Mouse (Mus musculus): ENCODE measurements around the gene 4931422A03Rik.

4931422A03Rik gene

DNA sequence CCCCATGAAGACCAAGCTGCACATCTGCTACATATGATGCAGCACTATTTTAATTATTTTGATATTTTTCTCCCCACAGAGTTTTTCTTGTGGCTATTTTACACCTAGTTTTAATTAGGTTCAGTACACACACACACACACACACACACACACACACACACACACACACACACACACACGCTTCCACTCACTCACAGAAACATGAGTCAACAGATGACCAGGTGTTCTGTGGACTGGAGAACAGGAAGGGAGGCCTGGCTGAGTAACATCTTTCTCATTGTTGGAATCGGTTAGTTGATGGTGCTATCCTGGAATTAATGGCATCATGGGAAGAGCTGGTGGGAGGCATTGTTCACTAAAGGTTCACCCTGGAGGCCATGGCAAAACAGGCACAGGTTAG is 90.5 kb downstream of the 4931422A03Rik start:
- in situ Hi-C loops (cut with MboI, MseI), result no loop called here

DNA sequence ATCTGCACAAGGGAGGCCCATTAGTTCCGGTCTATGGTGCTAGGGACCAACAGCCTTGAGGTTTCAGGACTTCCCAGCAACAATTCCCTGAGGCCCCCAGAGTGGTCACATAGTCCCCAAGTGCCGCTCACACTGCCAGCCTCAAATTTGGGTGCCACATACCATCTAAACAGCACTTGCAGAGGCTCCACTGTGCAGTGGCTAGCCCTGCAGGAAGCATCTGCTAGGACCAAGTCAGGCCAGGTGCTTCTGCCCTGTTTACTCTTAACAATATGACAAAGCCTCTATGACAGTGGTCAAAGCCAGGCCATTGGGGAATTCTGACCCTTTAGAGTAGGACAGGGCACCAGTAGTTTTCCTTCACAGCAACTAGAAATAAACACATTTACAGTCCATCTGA is 91.5 kb downstream of the 4931422A03Rik start:
- in situ Hi-C loops (cut with MboI, MseI), result no loop called here

DNA sequence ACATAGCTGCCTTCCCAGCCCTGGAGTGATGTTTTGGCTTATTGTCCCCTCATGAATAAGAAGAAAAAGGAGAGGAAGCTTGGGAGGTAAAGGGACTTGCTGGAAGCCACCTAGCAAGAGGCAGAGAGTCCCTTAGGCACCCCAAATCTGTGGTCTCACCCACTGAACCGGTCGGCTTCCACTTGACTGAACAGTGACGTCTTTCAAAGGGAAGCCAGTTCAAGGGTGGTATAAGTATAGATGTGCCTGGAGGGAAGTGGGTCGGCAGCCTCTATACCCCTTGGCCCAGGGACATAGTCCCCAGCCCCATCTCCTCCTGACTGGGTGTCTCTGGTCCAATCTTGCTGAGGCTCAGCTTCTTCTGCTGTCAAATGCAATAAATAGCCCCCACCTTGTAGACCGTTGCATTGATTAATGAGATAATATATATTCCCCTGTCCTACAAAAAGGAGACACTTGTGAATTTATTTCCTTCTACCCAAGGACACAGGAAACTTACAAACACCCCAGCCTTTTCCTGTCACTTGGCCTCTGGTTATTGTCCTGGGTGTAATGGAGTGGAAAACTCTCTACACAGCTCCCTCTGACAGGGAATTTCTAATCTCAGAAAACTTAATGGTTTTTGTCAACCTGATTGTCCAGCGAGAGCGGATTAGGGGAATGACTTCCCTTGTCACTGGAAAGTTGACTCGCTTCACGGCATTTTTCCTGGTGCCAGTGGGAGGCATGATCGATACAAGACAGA is 92.3 kb downstream of the 4931422A03Rik start:
- in situ Hi-C loops (cut with MboI, MseI), result no loop called here

DNA sequence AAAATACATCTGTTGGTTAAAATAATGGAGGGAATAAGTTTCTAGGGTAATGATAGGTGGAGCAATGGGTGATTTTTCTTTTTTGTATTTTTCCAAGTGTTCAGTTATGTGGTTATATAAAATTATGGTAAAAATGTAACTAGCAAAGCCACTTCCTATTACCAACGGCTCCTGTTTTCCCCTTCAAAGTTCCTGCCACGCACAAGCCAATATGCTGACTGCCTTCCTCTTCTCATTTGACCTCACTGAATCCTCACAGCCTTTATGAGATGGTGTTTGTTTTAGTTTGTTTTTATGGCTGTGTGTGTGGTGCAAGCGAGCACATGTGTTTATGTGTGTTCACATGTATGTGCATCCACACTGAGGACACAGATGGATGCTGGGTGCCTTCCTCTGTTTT is 93.5 kb downstream of the 4931422A03Rik start:
- in situ Hi-C loops (cut with MboI, MseI), result loop anchor here (5.0 kb wide), 1 partner anchor 827 kb away; no protein-coding TSS in a partner anchor

DNA sequence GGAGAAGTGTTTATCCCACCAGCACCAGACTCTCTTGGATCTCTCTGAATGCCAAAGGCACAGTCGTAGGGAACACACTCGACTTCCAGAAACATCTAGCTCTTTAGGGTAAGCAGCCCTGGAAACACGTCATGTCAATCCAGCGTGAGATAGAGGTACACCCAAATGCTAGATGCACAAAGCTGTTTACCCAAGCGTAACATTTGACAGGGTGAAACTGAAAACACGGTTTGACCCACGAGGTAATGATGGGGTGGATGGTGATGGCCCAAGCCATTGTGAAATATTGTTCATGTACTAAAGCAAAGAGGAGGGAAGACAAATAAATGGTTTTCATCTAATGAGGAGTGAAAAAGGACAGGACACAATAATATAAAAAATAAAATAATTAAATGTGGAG is 93.9 kb downstream of the 4931422A03Rik start:
- in situ Hi-C loops (cut with MboI, MseI), result loop anchor here (5.0 kb wide), 1 partner anchor 827 kb away; no protein-coding TSS in a partner anchor

DNA sequence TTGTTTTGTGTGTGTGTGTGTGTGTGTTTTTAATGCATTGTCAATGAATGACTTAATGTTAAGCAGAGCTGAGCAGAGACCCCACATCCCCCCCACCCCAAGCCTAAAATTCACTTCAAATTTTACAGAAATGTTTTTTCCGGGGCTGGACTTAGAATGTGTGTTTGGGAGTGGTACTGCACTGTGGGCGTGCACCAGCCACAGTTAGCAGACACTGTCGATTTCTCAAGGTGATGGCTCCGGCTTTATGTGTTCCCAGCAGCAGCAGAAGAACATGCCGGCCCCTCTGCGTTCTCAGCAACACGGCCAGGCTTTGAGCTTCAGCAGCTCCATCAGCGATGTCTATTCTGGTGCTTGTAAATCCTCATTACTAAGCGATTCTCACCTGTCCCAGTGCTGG is 95.7 kb downstream of the 4931422A03Rik start:
- in situ Hi-C loops (cut with MboI, MseI), result loop anchor here (5.0 kb wide), 1 partner anchor 825 kb away; no protein-coding TSS in a partner anchor

DNA sequence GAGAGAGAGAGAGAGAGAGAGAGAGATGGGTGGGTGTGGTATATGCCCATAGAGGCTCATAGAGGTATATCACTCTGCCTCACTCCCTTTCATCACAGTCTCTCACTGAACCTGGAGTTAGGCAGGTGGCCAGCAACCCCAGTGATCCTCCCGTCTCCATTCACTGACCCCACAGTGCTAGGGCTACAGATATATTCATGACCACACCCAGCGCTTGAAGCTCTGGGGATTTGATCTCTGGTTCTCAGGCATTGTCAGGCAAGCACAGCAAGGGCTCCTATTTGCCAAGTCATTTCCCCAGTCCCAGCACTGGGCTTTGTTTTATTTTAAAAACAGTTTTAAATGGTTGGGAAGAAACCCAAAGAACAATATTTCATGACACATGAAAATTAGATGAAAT is 96.1 kb downstream of the 4931422A03Rik start:
- in situ Hi-C loops (cut with MboI, MseI), result loop anchor here (5.0 kb wide), 1 partner anchor 825 kb away; no protein-coding TSS in a partner anchor

DNA sequence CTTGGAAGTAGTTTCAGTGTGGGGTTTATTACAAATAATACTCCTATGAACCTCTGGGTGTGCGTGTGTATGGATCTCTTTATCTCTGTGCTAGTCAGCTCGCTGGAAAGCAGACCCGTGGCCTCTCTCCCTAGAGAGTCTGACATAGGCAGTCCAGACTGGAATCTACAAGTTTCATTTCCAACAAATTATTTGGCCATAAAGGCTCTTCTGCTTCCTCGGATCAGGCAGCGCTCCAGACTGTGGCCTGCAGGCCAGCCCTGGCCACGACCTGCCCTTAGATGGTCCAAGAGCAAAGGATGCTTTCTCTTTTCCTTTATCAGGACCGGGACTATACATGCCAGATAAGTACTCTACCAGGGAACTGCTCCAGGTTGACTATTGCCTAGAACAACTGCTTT is 96.7 kb downstream of the 4931422A03Rik start:
- in situ Hi-C loops (cut with MboI, MseI), result loop anchor here (5.0 kb wide), 1 partner anchor 824 kb away; no protein-coding TSS in a partner anchor

DNA sequence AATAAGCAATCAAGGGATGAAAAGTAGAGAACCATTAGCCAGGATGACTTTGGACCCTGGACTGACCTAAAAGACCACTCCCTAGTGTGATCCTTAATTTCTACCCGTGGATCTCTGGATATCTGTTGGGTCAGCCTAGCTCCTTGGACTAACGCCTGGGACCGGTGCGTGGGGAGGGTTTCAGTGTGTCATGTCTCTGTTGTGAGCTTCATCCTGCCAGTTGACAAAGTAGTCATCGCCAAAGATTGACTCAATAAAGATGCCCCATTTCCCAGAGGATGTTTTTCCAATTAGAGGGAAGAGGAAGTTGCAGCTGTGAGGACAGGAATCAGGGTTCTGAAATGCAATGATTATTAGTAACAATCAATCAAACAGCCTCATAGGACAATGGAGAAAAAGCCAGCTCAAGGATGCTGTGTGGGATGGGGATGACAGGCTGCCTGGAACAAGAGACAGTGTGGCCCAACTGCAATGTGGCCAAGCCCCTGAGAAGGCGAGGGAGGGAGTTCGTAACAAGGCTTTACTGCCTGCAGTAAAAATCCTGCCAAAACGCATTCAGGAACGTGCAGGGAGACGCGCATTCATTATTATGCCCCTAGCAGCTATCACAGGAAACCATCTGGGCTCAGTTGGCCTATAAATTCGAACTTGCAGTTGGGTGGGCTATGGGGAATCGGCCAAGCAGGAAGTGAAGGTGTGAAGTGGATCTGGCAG is 97.7 kb downstream of the 4931422A03Rik start:
- in situ Hi-C loops (cut with MboI, MseI), result loop anchor here (5.0 kb wide), 1 partner anchor 823 kb away; no protein-coding TSS in a partner anchor

DNA sequence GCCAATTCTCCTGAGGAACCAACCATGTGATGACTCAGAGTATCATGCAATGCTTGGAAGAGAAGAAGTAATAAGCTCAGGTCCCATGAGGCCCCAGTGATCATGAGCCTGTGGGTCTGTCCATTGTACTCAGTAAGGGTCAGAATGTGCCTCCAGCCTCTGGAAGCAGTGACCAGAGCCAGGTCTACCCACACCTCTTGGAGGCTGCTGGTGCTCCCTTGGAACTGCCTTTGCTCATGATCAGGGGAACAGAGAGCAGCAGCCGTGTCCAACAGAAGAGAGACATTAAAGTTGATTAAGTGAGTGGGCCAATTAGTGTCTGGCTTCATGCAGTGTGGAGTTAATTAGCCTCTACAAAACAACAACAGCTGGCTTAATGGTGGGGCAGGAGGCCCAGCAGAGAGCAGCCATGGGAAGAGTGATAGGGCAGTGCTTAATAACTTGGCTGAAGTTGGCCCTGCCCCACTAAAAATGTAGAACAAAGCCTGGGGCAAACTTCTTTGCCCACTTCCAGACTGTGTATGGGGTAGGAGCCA is 100.5 kb downstream of the 4931422A03Rik start:
- in situ Hi-C loops (cut with MboI, MseI), result no loop called here

DNA sequence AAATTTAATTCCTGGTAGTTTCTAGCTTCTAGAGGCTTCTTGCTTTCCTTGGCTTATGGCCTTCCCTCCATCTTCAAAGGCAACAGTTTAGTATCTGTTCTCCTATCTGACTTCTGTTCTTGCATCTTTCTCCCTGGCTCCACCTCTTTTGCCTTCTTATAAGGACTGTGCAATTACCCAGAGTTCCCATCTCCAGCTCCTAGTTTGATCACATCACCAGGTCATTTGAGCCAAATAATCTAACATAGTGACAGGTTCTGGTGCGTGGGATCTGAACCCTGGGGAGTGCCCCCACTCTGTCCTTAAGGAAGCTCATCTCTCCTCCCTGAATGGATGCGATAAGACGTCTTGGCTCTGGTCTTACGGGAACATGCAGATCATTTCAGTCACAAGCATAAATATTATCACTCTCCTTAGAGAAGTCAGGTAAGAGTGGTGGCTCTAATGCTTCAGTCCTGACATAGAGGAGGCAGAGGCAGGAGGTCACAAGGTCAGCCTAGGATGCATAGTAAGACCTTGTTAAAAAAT is 101.5 kb downstream of the 4931422A03Rik start:
- in situ Hi-C loops (cut with MboI, MseI), result no loop called here

DNA sequence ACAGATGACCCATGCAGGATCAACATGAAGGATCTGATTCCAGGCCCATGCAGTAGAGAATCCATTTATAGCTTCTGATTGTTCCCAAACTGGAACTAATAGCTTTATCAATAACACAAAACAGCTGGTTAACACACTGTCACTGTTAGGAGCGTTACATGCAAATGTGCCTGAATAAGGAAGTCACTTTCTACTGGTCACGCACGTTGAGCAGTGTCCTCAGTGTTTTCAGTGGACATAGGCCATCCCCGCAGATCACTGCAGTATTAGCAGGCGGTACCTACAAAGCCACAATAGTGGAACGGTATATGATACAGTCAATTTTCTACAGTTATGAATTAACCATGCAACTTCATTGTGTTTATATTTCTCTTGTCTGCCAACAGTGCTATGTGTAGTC is 108.7 kb downstream of the 4931422A03Rik start:
- in situ Hi-C loops (cut with MboI, MseI), result no loop called here

DNA sequence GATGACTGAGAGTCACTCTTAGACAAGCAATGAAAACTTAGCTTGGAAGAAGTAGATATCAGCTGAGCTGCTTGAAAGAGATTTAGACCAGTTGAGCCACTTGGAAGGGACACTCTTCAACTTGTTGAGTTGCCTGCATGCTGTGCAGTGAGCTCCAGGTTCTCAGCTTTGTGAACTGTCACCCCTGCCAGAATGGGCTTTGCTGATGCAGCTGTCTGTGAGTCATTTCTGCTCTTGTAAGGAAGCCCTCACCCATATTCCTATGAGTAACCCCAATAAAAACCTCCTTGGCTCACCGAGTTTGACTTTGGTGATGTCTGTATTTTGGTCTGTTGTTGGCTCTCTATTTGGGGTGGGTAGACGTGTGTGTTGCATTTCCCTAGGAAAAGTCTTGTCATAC is 109.8 kb downstream of the 4931422A03Rik start:
- in situ Hi-C loops (cut with MboI, MseI), result no loop called here

DNA sequence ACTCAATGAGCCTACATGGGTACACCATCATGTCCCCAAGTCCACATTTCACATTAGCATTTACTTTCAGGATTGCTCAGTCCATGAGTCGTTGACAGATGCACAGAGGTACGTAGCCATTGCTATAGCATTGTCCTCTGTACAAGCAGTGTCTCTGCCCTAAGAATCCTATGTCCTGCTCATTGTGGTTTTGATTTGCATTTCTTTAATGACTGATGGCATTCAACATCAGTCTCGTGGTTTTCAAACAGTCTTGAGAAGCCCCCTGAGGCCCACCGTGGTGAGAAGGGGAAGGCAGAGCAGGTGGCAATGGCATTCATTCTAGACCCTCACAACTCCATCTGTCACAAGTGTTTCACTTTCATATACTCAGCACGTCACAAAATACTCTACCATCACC is 110.8 kb downstream of the 4931422A03Rik start:
- in situ Hi-C loops (cut with MboI, MseI), result no loop called here
